Mouse (Mus musculus) neural tube, embryonic 11.5 days (tissue): ENCODE measurements at regions not wholly inside any gene's neighbourhood (a gene's known extent, or its start where the extent isn't known, plus 50 kb on each side); places are given as distances from the start of the nearest gene placed in this dataset.
"Not testable (repeated sequence)": the region's sequence is repeated elsewhere in the genome, so short reads cannot be mapped to it uniquely, and the experiment has no call there.

Experiments used
- ATAC-seq: fragments of 200-750 bp; cut with Nextera tagmentation; 2 replicates; pipeline ENCODE4 v1.8.0; 2017; ENCODE audit warnings: moderate number of reproducible peaks, mild to moderate bottlenecking, moderate TSS enrichment, moderate library complexity; ENCODE audit not compliant: insufficient read depth, low FRiP score, low TSS enrichment
- DNase-seq: peaks from one replicate; pipeline ENCODE4 v3.0.0-alpha.2; 2015; ENCODE audit warnings: low spot score
- H3K27ac ChIP-seq: fragments of 300-500 bp; sonication (generic); 2 replicates; pipeline ENCODE4 v1.5.1; 2014; ENCODE audit warnings: low read depth, mild to moderate bottlenecking, low read length
- H3K27me3 ChIP-seq: fragments of 300-500 bp; sonication (generic); 2 replicates; pipeline ENCODE4 v1.6.1; 2014; ENCODE audit warnings: mild to moderate bottlenecking, low read length, mixed read lengths; ENCODE audit not compliant: control insufficient read depth, insufficient read depth
- H3K36me3 ChIP-seq: fragments of 300-500 bp; sonication (generic); 2 replicates; pipeline ENCODE4 v1.6.1; 2014; ENCODE audit warnings: mild to moderate bottlenecking, low read length, moderate library complexity, mixed read lengths; ENCODE audit not compliant: control insufficient read depth, insufficient read depth
- H3K4me1 ChIP-seq: fragments of 300-500 bp; sonication (generic); 2 replicates; pipeline ENCODE4 v1.6.1; 2014; ENCODE audit warnings: low read length, mixed read lengths; ENCODE audit not compliant: control insufficient read depth, insufficient read depth
- H3K4me2 ChIP-seq: fragments of 300-500 bp; sonication (generic); 2 replicates; pipeline ENCODE4 v1.6.1; 2014; ENCODE audit warnings: low read depth, mild to moderate bottlenecking, moderate library complexity
- H3K4me3 ChIP-seq: fragments of 300-500 bp; sonication (generic); 2 replicates; pipeline ENCODE4 v1.5.1; 2014; ENCODE audit warnings: low read depth, low read length
- H3K9ac ChIP-seq: fragments of 300-500 bp; sonication (generic); 2 replicates; pipeline ENCODE4 v1.6.1; 2014; ENCODE audit warnings: mild to moderate bottlenecking, low read length
- H3K9me3 ChIP-seq: fragments of 300-500 bp; sonication (generic); 2 replicates; pipeline ENCODE4 v1.6.1; 2016; ENCODE audit warnings: low read length; ENCODE audit not compliant: control insufficient read depth
- WGBS: fragments of 180-500 bp; shearing (Covaris S2); extraction: QIAGEN DNeasy Blood & Tissue Kit; methylation state at CpG from one replicate; pipeline ENCODE4 v1.1.7; 2014; 5-methylcytosine and 5-hydroxymethylcytosine counted together

- DNase-seq (no peak), ATAC-seq (no peak)
- no peak overlapping the region for H3K9ac ChIP-seq
- no peak overlapping the region for H3K27ac ChIP-seq
- H3K27me3 ChIP-seq: no peaks in the 10 kb centered on the region
- no peak overlapping the region for H3K4me3 ChIP-seq
- no peaks in the 10 kb centered on the region for H3K4me1 ChIP-seq
- H3K9me3 ChIP-seq: no peaks in the 10 kb centered on the region
- WGBS: 81% methylated on average over 3 of the region's 3 CpGs
- no peaks in the 10 kb centered on the region for H3K36me3 ChIP-seq
- H3K4me2 ChIP-seq: no peak overlapping the region
Measured at GRCm38 (mm10) chr11:20390622-20391021, 58.1 kb upstream of the Slc1a4 start.

- ATAC-seq, H3K36me3 ChIP-seq, H3K27me3 ChIP-seq, H3K4me1 ChIP-seq, H3K4me3 ChIP-seq, H3K4me2 ChIP-seq, H3K27ac ChIP-seq, DNase-seq, H3K9ac ChIP-seq, H3K9me3 ChIP-seq: not testable (repeated sequence)
- WGBS: 67% methylated on average over 3 of the region's 3 CpGs
Measured at GRCm38 (mm10) chr11:20393302-20393701, 60.8 kb upstream of the Slc1a4 start.

GRCm38 (mm10) chr11:20393807-20394206, 61.3 kb upstream of the Slc1a4 start:
- not testable (repeated sequence) for ATAC-seq
- 93% methylated on average over 3 of the region's 3 CpGs for WGBS

GRCm38 (mm10) chr11:20395848-20396203, 63.3 kb upstream of the Slc1a4 start:
- 92% methylated on average over 7 of the region's 7 CpGs for WGBS
- no peak overlapping the region for H3K4me3 ChIP-seq
- no peak overlapping the region for H3K4me2 ChIP-seq
- peaks cover 4% of the 10 kb centered on the region; the same call in 1 of the 2 replicates for H3K4me1 ChIP-seq
- H3K9me3 ChIP-seq: no peaks in the 10 kb centered on the region
- ATAC-seq (no peak), DNase-seq (no peak)
- no peaks in the 10 kb centered on the region for H3K36me3 ChIP-seq
- no peak overlapping the region for H3K27ac ChIP-seq
- H3K27me3 ChIP-seq: no peaks in the 10 kb centered on the region
- H3K9ac ChIP-seq: no peak overlapping the region

More at GRCm38 (mm10) chr11:20393807-20394206, 61.3 kb upstream of the Slc1a4 start:
- not testable (repeated sequence) for H3K4me1 ChIP-seq, H3K9ac ChIP-seq, H3K9me3 ChIP-seq, H3K4me2 ChIP-seq, H3K27ac ChIP-seq, H3K4me3 ChIP-seq, DNase-seq, H3K27me3 ChIP-seq, H3K36me3 ChIP-seq

DNA sequence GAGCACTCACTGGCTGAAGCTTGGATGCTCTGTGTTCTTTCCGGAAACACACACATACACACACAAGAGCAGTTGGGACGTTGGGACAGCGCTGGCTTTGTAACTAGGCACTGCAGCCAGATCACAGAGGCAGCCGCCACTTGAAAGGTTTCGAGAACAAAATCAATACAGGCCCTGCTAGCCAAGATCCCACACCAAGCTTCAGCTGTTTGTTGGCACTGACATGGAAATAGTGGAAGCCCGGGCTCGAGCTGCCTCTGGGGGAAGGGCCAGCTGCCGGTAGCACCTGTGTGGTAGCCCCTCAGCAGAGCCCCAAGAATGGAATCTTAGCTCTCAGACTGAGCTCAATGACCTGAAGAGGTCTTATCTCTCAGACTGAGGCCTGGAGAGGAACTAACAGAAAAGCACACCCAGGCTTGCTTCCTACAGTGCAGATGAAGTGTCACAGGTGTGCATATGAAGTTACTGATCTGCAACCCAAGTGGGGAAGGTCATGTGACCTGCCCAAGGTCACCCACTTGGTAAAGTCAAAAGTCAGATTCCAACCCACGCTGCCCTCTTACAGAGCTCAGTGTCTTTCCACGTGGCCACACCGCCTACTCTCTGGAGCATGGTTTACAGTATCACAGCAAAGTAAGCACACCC, 63.8 kb upstream of the Slc1a4 start:
- ATAC-seq (no peak), DNase-seq (no peak)
- Histone ChIP-seq H3K4me1 (peaks cover 4% of the 10 kb centered on the region; the same call in 1 of the 2 replicates), H3K4me3 (no peak overlapping the region), H3K27ac (no peak overlapping the region), H3K36me3 (no peaks in the 10 kb centered on the region), H3K4me2 (no peak overlapping the region), H3K9me3 (no peaks in the 10 kb centered on the region), H3K9ac (no peak overlapping the region), H3K27me3 (no peaks in the 10 kb centered on the region)
- 80% methylated on average over 11 of the region's 11 CpGs for WGBS

GRCm38 (mm10) chr11:20396884-20397283, 64.4 kb upstream of the Slc1a4 start:
- H3K9me3 ChIP-seq: no peaks in the 10 kb centered on the region
- ATAC-seq (no peak), DNase-seq (no peak)
- no peaks in the 10 kb centered on the region for H3K36me3 ChIP-seq
- H3K4me3 ChIP-seq: no peak overlapping the region
- peaks cover 4% of the 10 kb centered on the region; the same call in 1 of the 2 replicates for H3K4me1 ChIP-seq
- no peak overlapping the region for H3K9ac ChIP-seq
- no peaks in the 10 kb centered on the region for H3K27me3 ChIP-seq
- no peak overlapping the region for H3K4me2 ChIP-seq
- WGBS: 56% methylated on average over 3 of the region's 3 CpGs
- H3K27ac ChIP-seq: no peak overlapping the region

GRCm38 (mm10) chr11:20400302-20401234, 68.1 kb upstream of the Slc1a4 start:
- Histone ChIP-seq H3K27ac (0 out of 2 replicates have a peak overlapping the region, but pooled peaks have one; percentile 27), H3K36me3 (no peaks in the 10 kb centered on the region), H3K27me3 (no peaks in the 10 kb centered on the region), H3K9ac (peak overlapping the region; percentile 43), H3K4me1 (peaks cover 4% of the 10 kb centered on the region; the same call in 1 of the 2 replicates), H3K4me3 (peak overlapping the region; percentile 24), H3K4me2 (peak overlapping the region; percentile 51), H3K9me3 (no peaks in the 10 kb centered on the region)
- WGBS: 4% methylated on average over 32 of the region's 32 CpGs
- DNase-seq (peak; percentile 87), ATAC-seq (peak; percentile 90)

- H3K27me3 ChIP-seq: no peaks in the 10 kb centered on the region
- H3K9ac ChIP-seq: no peak overlapping the region
- H3K4me2 ChIP-seq: no peak overlapping the region
- DNase-seq (no peak), ATAC-seq (no peak)
- H3K4me3 ChIP-seq: no peak overlapping the region
- no peaks in the 10 kb centered on the region for H3K9me3 ChIP-seq
- no peak overlapping the region for H3K27ac ChIP-seq
- H3K36me3 ChIP-seq: no peaks in the 10 kb centered on the region
- 81% methylated on average over 3 of the region's 3 CpGs for WGBS
- peaks cover 4% of the 10 kb centered on the region; the same call in 1 of the 2 replicates for H3K4me1 ChIP-seq
Measured at GRCm38 (mm10) chr11:20403456-20403855, 70.9 kb upstream of the Slc1a4 start.
